Mouse (Mus musculus): Measurements from ENCODE around the gene Zfp292.
A peak's percentile ranks its signal among the peaks of the same experiment; 100 is the strongest.

The Zfp292 gene

DNA sequence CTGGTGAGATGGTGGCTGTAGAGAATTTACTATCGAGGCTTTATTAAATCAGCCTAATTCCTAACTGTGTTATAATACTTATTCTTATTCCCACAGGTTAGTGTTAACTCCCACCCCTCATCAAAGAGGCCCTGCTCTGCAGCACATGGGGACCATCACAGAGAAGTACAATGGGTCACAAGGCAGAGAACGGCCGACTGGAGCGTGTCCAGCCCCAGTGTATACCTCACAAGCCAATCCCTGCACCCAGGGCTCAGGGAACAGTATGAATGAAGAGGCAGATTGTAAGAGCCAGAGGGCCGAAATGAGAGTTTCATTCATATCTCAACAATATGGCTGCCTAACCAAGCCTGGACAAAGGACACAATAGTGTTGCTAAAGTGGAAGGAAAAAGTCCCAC is 86.5 kb downstream of the Zfp292 start:
- no peak for DNase-seq (ENCODE audit: low spot score)

DNA sequence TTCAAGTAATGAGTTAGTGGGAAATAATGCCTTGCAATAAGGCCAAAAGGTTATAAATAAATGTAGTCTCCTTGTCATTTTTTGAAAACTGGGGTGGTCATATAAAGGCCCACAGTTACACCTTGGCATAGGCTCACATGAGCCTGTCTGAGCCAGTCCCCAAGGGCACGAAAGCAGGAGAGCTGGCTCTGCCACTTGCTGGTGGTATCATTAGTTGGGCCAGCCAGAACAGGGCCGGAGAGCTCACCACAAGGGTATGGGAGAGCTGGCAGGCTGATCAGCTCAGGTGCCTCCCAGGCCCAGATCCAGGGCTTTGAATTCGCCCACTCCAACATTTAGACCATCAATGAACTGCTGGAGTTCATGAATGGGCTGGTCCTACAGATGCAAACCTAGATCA is 96.3 kb downstream of the Zfp292 start:
- no peak for DNase-seq (ENCODE audit: low spot score)

DNA sequence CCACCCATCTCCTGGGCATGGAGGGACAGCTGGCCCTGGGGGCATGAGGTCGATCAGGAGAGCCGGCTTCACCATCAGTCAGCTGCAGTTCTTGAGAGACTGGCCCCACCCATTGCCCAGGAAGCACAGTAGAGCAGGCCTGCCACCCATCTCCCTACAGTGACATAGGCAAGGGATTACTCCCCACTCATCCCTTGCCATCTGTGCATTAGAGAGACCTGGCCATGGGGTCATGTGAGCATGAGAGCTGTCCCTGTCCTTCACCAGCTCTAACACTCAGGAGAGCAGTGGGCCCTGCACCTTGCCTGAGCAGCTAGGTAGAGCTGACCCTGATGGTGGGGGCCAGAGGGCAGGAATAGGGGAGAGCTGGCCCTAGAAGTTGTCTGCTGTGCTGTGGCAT is 97.1 kb downstream of the Zfp292 start:
- DNase-seq (ENCODE audit: low spot score) = no peak

DNA sequence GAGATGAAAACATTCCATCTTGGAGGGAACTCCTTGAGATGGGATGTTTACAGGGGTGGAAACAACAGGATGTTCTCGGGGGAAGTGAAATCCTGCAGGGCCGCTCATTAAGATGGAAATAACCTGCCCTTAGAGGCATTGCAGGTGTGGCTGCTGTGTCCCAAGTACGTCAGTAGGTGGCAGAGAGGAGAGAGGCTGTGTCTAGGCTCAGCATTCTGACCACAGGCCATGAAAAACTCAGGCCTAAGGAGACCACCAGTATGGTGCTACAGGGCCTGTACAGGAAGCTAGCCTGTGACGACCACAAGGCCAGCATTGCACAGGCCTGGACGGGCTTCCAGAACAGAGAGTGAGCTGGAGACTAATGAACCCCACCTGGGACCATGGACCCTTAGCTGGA is 97.9 kb downstream of the Zfp292 start:
- DNase-seq (ENCODE audit: low spot score) = no peak

DNA sequence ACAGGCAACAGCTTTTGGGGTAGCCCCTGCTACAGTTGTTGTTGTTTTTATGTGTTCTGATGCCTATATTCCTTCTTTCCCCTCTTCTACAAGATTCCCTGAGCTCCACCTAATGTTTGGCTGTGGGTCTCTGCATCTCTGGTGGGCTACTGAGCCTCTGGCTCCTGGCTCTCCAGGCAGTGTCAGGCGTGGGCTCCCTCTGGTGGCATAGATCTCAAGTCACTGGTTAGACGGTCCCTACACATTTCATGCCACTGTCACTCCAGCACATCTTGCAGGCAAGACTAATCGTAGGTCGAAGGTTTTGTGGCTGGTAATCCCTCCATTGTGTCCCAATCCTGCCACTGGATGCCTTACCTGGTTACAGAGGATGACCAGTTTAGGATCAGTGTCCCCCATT is 100.0 kb downstream of the Zfp292 start:
- DNase-seq (ENCODE audit: low spot score) = no peak

DNA sequence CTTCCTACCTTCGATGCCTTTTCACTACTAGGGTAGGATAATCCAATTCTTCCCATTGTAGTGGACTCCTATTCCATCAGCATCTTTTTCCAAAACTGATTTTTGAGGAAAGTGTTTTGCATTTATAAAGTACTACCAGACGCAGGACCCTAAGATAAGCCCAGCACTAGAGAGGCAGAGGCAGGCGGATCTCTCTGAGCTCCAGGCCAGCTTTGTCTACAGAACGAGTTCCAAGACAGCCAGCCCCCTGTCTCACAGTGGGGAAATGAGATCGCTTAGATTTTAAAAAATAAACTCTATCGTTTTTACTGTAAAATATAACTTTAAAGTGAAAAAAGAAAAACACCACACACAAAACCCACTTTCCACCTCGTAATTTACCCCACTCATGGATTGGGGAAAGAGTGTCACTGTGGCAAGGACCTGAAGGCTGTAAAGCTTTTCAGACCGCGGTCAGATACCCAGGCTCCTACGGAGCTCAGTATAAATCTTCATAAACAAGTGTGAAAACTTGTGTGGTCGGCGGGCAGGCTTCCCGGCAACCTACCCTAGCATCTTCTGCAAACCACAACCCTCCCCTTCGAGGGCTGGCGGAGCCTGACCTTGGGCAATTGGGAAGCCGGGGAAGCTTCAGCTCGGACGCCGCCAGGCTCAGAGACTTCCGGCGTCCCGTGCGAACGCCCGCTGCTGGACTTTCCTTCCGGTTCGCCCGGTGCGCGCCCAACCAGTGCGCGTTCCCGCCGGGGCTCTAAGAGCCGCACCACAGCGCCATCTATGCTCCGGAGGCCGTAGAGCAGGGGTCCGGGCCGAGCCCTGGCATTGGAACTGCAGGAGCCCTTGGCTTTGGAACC is 104.9 kb downstream of the Zfp292 start, which contains the start of gene Smim8:
Smim8 (minus strand) TSS at position 747 of the 851 bp plus-strand sequence.
- DNase-seq (ENCODE audit: low spot score) = peak; percentile 87

DNA sequence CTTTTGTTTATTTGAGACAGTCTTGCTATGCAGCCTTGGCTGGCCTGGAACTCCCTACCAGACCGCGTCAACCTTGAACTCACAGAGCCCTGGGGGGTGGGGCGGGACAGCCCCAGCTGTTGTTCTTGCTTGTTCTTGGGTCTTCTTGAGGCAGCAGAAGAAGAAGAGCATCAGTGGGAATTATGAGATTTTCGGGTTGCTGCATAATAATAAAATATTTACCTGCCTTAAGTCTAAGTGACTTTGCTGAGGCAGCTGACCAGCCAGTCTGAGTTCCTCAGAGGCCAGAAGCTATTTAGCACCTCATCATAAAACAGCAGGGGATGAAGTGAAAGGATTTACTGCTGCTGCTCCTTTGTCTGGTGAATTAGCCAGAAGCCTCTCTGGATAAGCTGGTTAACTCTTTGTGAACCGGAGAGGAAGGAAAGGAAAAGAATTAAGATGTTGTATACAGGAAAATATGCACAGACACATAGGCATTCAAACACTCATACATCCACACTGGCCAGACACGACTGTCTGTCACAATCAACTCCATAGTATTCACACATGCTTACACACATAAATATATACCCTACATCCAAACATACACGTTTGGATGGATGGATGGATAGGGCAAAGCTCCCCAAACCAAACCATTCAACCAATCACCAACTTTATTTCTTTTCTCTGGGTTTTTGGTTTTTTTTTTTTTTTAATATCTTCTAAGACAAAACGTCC is 110.9 kb downstream of the Zfp292 start:
- no peak for DNase-seq (ENCODE audit: low spot score)

DNA sequence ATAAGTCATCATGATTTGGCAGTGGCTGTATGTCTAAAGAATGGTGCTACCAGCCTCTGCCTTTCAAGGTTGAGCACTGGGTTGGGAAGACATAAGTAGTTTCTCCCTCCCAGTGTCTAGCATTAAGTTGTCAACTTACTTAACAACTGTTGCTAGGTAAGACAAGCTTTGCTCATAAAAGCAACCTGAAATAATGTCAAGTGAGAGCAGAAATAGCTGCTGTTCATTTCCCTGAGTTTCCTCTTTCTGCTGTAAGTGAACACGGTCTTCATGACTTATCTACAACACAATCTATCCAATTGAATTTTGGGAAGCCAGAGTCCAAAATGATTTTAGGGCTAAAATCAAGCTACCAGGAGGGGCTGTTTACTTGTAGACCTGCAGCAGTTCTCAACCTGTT is 126.6 kb downstream of the Zfp292 start, which contains the start of gene Gm136:
Gm136 (minus strand) TSS at position 101 of the 400 bp plus-strand sequence.
- no peak for DNase-seq (ENCODE audit: low spot score)

All from c-Kit-positive CD71-positive TER-119-positive erythroid progenitor cells, embryonic 14.5 days (primary cell).